Mouse (Mus musculus) megakaryocyte, embryonic 14.5 days (primary cell): ENCODE results near the gene Itgb7.

Experiments
- FLI1 ChIP-seq: IDR thresholded peaks from 2 replicates; pipeline ENCODE4 v1.6.1; 2012; ENCODE audit warnings: low read length, inconsistent platforms, mixed read lengths
- GATA1 ChIP-seq: IDR thresholded peaks from 3 replicates; pipeline ENCODE4 v1.6.1; 2012; ENCODE audit warnings: mixed read lengths, low read length, inconsistent platforms, borderline replicate concordance

DNA sequence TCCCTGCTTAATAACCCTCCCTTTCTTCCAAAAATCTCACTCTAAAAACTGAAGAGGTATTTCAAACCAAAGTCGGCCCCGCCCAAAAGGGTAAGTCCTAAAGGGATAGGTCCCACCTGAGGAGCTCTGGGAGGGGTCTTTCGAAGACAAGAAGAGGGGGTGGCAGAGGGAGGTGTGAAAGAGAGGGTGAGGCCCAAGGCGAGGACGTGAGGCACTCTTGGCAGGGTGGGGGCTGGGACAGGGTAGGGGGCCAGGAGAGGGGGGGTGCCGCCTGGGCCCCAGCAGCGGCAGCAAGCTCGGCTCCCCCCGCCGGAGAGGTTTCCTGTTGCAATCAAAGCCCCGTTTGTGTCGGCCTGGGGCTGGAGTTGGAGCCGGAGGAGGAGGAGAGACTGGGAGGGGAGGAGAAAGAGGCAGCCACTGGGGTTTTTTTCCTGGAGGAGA is 17.5 kb upstream of the Itgb7 start:
- TF ChIP-seq GATA1: no peak
- TF ChIP-seq FLI1: no peak
